Mouse (Mus musculus): ENCODE data around the gene Gna11. TPM values are rescaled to one million over a fixed set of nuclear protein-coding genes. Genes with fewer than 3 reads are reported as not detected.

Gene Gna11
- polyA plus RNA-seq, 1 experiment from 2014 or later: 90.2 TPM

DNA sequence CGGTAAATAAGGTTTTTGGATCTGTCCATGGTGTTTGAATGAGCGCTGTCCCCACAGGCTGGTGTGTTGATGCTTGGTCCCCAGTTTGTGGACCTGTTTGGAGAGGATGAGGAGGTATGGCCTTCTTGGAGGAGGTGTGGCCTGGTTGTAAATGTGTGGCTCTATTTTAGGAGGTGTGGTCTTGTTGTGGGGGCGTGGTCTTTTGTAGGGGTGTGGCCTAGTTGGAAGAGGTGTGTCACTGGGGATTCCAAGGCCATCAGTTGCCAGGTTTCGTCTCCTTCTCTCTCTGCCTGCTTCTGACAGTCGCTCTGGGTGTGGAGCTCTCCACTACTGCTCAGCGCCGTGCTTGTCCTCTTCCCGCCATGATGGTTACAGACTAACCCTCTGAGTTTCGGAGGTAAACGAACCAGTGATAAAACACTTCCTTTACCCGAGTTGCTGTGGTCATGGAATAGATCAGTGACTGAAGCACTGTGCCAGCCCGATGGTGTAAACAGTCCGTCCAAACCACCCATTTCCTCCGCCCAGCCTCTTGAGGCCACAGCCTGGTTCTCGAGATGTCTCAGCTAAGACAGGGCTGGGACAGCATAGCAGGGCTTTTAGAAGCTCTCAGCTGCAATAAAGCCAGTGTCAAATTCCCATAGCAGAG, 39.9 kb downstream of the Gna11 start:
- no peaks in the 10 kb centered on the region for H3K9me3 ChIP-seq (replicated peaks; ENCODE audit: control insufficient read depth, low read length, poor library complexity, severe bottlenecking)
- peaks cover 8% of the 10 kb centered on the region; the same call in 1 of the 2 replicates for H3K27me3 ChIP-seq (ENCODE audit: control insufficient read depth, insufficient read depth, low read depth, low read length)
- H3K36me3 ChIP-seq (ENCODE audit: control insufficient read depth, insufficient read depth, low read length): no peaks in the 10 kb centered on the region
- no peak overlapping the region for H3K9ac ChIP-seq (ENCODE audit: low read depth, low read length)
- 84% methylated on average over 12 of the region's 15 CpGs for WGBS
- no peak for ATAC-seq
- H3K4me3 ChIP-seq (ENCODE audit: low read depth, low read length): no peak overlapping the region
- no peak overlapping the region for H3K27ac ChIP-seq (ENCODE audit: low read length)
- H3K4me1 ChIP-seq (ENCODE audit: control insufficient read depth, insufficient read depth, low read length): no peaks in the 10 kb centered on the region
- H3K4me2 ChIP-seq (ENCODE audit: low read length): no peak overlapping the region

DNA sequence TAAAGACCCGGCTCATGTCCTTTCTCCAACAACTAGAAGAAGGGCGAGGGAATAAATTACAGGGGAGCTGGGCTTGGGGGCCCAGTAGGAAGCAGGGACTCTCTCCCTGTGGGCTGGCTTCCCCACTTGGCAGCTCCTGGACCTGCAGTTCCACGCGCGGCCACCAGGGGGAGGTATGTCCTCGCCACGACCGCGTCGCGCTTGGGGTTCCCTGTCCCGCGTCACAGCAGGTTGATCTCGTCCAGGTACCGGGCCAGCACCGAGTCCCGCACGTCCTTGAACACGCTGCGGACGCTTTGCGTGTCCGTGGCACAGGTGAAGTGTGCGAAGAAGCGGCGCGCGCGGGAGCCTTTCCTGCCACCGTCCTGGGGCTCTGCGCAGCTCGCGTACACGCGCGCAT, 42.3 kb downstream of the Gna11 start:
- H3K27me3 ChIP-seq (ENCODE audit: control insufficient read depth, insufficient read depth, low read depth, low read length): peaks cover 8% of the 10 kb centered on the region; the same call in 1 of the 2 replicates
- H3K4me2 ChIP-seq (ENCODE audit: low read length): peak overlapping the region; percentile 69
- 0 out of 2 replicates have a peak, but pooled peaks have one; percentile 33 for ATAC-seq
- H3K4me3 ChIP-seq (ENCODE audit: low read depth, low read length): peak overlapping the region; percentile 43
- H3K9ac ChIP-seq (ENCODE audit: low read depth, low read length): peak overlapping the region; percentile 53
- no peaks in the 10 kb centered on the region; the same call in 1 of the 2 replicates for H3K4me1 ChIP-seq (ENCODE audit: control insufficient read depth, insufficient read depth, low read length)
- H3K9me3 ChIP-seq (replicated peaks; ENCODE audit: control insufficient read depth, low read length, poor library complexity, severe bottlenecking): no peaks in the 10 kb centered on the region
- no peaks in the 10 kb centered on the region for H3K36me3 ChIP-seq (ENCODE audit: control insufficient read depth, insufficient read depth, low read length)
- no peak overlapping the region for H3K27ac ChIP-seq (ENCODE audit: low read length)
- 9% methylated on average over 31 of the region's 36 CpGs for WGBS

- Histone ChIP-seq H3K27ac (ENCODE audit: low read length) (no peak overlapping the region), H3K4me1 (ENCODE audit: control insufficient read depth, insufficient read depth, low read length) (peaks cover 5% of the 10 kb centered on the region), H3K9ac (ENCODE audit: low read depth, low read length) (no peak overlapping the region), H3K4me2 (ENCODE audit: low read length) (no peak overlapping the region), H3K4me3 (ENCODE audit: low read depth, low read length) (no peak overlapping the region), H3K36me3 (ENCODE audit: control insufficient read depth, insufficient read depth, low read length) (no peaks in the 10 kb centered on the region), H3K27me3 (ENCODE audit: control insufficient read depth, insufficient read depth, low read depth, low read length) (peaks cover 8% of the 10 kb centered on the region; the same call in 1 of the 2 replicates), H3K9me3 (replicated peaks; ENCODE audit: control insufficient read depth, low read length, poor library complexity, severe bottlenecking) (no peaks in the 10 kb centered on the region)
- ATAC-seq: no peak
- 83% methylated on average over 5 of the region's 5 CpGs for WGBS
Observed at GRCm38 (mm10) chr10:81501863-81502262, 43.1 kb downstream of the Gna11 start.

DNA sequence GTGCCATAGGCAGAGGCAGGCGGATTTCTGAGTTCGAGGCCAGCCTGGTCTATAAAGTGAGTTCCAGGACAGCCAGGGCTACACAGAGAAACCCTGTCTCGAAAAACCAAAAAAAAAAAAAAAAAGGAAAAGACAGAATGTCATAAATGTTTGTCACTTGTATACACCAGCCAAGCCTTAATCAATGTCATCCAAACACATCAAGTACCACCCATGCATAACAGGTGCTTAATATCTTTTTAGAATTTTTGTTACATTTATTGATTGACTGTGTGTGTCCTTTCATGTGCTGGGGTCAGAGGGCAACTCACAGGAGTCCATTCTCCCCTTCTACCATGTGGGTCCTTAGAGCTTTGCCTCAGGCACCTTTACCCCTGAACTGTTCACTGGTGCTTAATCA, 45.0 kb downstream of the Gna11 start, which contains the start of gene S1pr4:
Gene S1pr4 (minus strand): TSS at position 101 of the 400 bp plus-strand sequence.
- H3K27ac ChIP-seq (ENCODE audit: low read length): no peak within 1 kb of the TSS
- H3K4me1 ChIP-seq (ENCODE audit: control insufficient read depth, insufficient read depth, low read length): peaks cover 11% of the 10 kb centered on the region
- no peak for ATAC-seq
- H3K9me3 ChIP-seq (replicated peaks; ENCODE audit: control insufficient read depth, low read length, poor library complexity, severe bottlenecking): no peaks in the 10 kb centered on the region
- H3K4me2 ChIP-seq (ENCODE audit: low read length): no peak within 1 kb of the TSS
- H3K9ac ChIP-seq (ENCODE audit: low read depth, low read length): no peak within 1 kb of the TSS
- 92% methylated on average over 2 of the region's 3 CpGs for WGBS
- no peaks in the 10 kb centered on the region for H3K36me3 ChIP-seq (ENCODE audit: control insufficient read depth, insufficient read depth, low read length)
- no peak within 1 kb of the TSS for H3K4me3 ChIP-seq (ENCODE audit: low read depth, low read length)
- peaks cover 8% of the 10 kb centered on the region; the same call in 1 of the 2 replicates for H3K27me3 ChIP-seq (ENCODE audit: control insufficient read depth, insufficient read depth, low read depth, low read length)

- H3K27me3 ChIP-seq (ENCODE audit: control insufficient read depth, insufficient read depth, low read depth, low read length): peaks cover 8% of the 10 kb centered on the region; the same call in 1 of the 2 replicates
- H3K27ac ChIP-seq (ENCODE audit: low read length): no peak overlapping the region
- H3K36me3 ChIP-seq (ENCODE audit: control insufficient read depth, insufficient read depth, low read length): no peaks in the 10 kb centered on the region
- H3K4me3 ChIP-seq (ENCODE audit: low read depth, low read length): no peak overlapping the region
- peaks cover 17% of the 10 kb centered on the region for H3K4me1 ChIP-seq (ENCODE audit: control insufficient read depth, insufficient read depth, low read length)
- 82% methylated on average over 23 of the region's 23 CpGs for WGBS
- no peak overlapping the region for H3K4me2 ChIP-seq (ENCODE audit: low read length)
- no peaks in the 10 kb centered on the region for H3K9me3 ChIP-seq (replicated peaks; ENCODE audit: control insufficient read depth, low read length, poor library complexity, severe bottlenecking)
- no peak for ATAC-seq
- H3K9ac ChIP-seq (ENCODE audit: low read depth, low read length): no peak overlapping the region
Observed at GRCm38 (mm10) chr10:81499250-81499901, 45.6 kb downstream of the Gna11 start.

GRCm38 (mm10) chr10:81498316-81499249, 46.4 kb downstream of the Gna11 start:
- Histone ChIP-seq H3K27me3 (ENCODE audit: control insufficient read depth, insufficient read depth, low read depth, low read length) (peaks cover 5% of the 10 kb centered on the region; the same call in 1 of the 2 replicates), H3K9ac (ENCODE audit: low read depth, low read length) (no peak overlapping the region), H3K4me3 (ENCODE audit: low read depth, low read length) (no peak overlapping the region), H3K36me3 (ENCODE audit: control insufficient read depth, insufficient read depth, low read length) (no peaks in the 10 kb centered on the region), H3K9me3 (replicated peaks; ENCODE audit: control insufficient read depth, low read length, poor library complexity, severe bottlenecking) (no peaks in the 10 kb centered on the region), H3K27ac (ENCODE audit: low read length) (no peak overlapping the region), H3K4me1 (ENCODE audit: control insufficient read depth, insufficient read depth, low read length) (peaks cover 18% of the 10 kb centered on the region), H3K4me2 (ENCODE audit: low read length) (no peak overlapping the region)
- no peak for ATAC-seq
- WGBS: 91% methylated on average over 38 of the region's 38 CpGs

GRCm38 (mm10) chr10:81497401-81498270, 47.4 kb downstream of the Gna11 start:
- peaks cover 5% of the 10 kb centered on the region for H3K36me3 ChIP-seq (ENCODE audit: control insufficient read depth, insufficient read depth, low read length)
- no peaks in the 10 kb centered on the region for H3K9me3 ChIP-seq (replicated peaks; ENCODE audit: control insufficient read depth, low read length, poor library complexity, severe bottlenecking)
- no peak for ATAC-seq
- H3K4me2 ChIP-seq (ENCODE audit: low read length): peak overlapping the region; percentile 62
- WGBS: 85% methylated on average over 17 of the region's 17 CpGs
- H3K9ac ChIP-seq (ENCODE audit: low read depth, low read length): no peak overlapping the region; the same call in none of the 2 replicates
- H3K4me1 ChIP-seq (ENCODE audit: control insufficient read depth, insufficient read depth, low read length): peaks cover 18% of the 10 kb centered on the region
- peak overlapping the region; percentile 77; the same call in 1 of the 2 replicates for H3K4me3 ChIP-seq (ENCODE audit: low read depth, low read length)
- H3K27ac ChIP-seq (ENCODE audit: low read length): no peak overlapping the region
- no peaks in the 10 kb centered on the region for H3K27me3 ChIP-seq (ENCODE audit: control insufficient read depth, insufficient read depth, low read depth, low read length)

DNA sequence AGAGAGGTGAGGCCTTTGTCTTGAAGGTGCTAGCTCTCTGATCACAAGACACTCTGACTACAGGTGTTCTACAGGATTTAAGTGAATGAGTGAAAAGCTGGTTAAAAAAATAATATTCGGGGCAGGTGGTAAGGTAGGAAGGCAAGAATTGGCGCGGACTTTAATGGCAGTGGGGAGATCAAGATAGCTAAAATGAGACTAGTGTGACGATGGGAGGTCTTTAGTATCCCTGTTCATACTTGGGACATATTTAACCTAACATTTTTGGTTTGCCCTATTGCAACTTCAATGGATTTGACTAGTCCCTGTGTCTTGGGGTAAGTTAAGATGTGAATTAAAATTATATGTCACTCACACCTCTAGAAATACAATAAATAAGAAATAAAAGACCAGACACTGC, 48.0 kb downstream of the Gna11 start:
- ATAC-seq: no peak
- Histone ChIP-seq H3K9me3 (replicated peaks; ENCODE audit: control insufficient read depth, low read length, poor library complexity, severe bottlenecking) (no peaks in the 10 kb centered on the region), H3K27ac (ENCODE audit: low read length) (peak overlapping the region; percentile 84), H3K4me3 (ENCODE audit: low read depth, low read length) (peak overlapping the region; percentile 77), H3K4me1 (ENCODE audit: control insufficient read depth, insufficient read depth, low read length) (peaks cover 18% of the 10 kb centered on the region), H3K4me2 (ENCODE audit: low read length) (peak overlapping the region; percentile 62), H3K27me3 (ENCODE audit: control insufficient read depth, insufficient read depth, low read depth, low read length) (no peaks in the 10 kb centered on the region), H3K36me3 (ENCODE audit: control insufficient read depth, insufficient read depth, low read length) (peaks cover 9% of the 10 kb centered on the region), H3K9ac (ENCODE audit: low read depth, low read length) (peak overlapping the region; percentile 59)
- 31% methylated on average over 4 of the region's 4 CpGs for WGBS

Data from midbrain, embryonic 16.5 days (tissue).